Comparison of ENCODE assay signal across 28 mouse cellular contexts in genomic region chr7:100150626-100151025, GRCm38 (mm10). TPM values are rescaled to one million over a fixed set of nuclear protein-coding genes. Genes with fewer than 3 reads are reported as not detected.
DNase-seq lines count a peak whose midpoint lies in the region; ATAC-seq and TF ChIP-seq lines count a peak whose summit lies in the region.
"Had no signal": no experiment of that assay in that cellular context is flagged by ENCODE, and none has a peak within 500 bp of the region (broad histone marks: within the 10 kb centered on the region; RNA-seq: fewer than 3 reads in every experiment).

No protein-coding gene starts in this region.

- no peaks in the 10 kb centered on the region for H3K27me3 ChIP-seq in kidney, adult 2 months (replicated peaks; ENCODE audit: control insufficient read depth, insufficient read depth, low read length)
- no peaks in the 10 kb centered on the region for H3K27me3 ChIP-seq in liver, postnatal 0 days (ENCODE audit: insufficient read depth, low read length)
- H3K27me3 ChIP-seq in liver, embryonic 11.5 days (replicated peaks; ENCODE audit: control insufficient read depth, insufficient read depth, low read length), result no peaks in the 10 kb centered on the region
- H3K27me3 ChIP-seq: forebrain, embryonic 13.5 days; intestine, embryonic 15.5 days; limb, embryonic 13.5 days; midbrain, embryonic 15.5 days; neural tube, embryonic 15.5 days had no signal

- H3K36me3 ChIP-seq in kidney, adult 2 months (ENCODE audit: control insufficient read depth, insufficient read depth, low read length), result no peaks in the 10 kb centered on the region
- H3K36me3 ChIP-seq in liver, postnatal 0 days (replicated peaks; ENCODE audit: insufficient read depth, low read length), result no peaks in the 10 kb centered on the region
- H3K36me3 ChIP-seq in liver, embryonic 11.5 days (ENCODE audit: control insufficient read depth, insufficient read depth, low read length), result no peaks in the 10 kb centered on the region
- H3K36me3 ChIP-seq: intestine, embryonic 15.5 days; limb, embryonic 13.5 days; midbrain, embryonic 15.5 days; neural tube, embryonic 15.5 days had no signal

- TF ChIP-seq CTCF in kidney, adult 2 months (conservative IDR thresholded peaks at IDR 0.05; ENCODE audit: insufficient read depth, insufficient read length, low read depth, low read length), result no peak
- TF ChIP-seq CTCF in liver, postnatal 0 days (IDR thresholded peaks at IDR 0.05; ENCODE audit: low read depth), result no peak

- no peak overlapping the region for H3K4me3 ChIP-seq in kidney, adult 2 months (ENCODE audit: insufficient read depth, low read depth, low read length)
- H3K4me3 ChIP-seq in liver, postnatal 0 days (ENCODE audit: low read depth, low read length), result no peak overlapping the region
- no peak overlapping the region for H3K4me3 ChIP-seq in liver, embryonic 11.5 days (ENCODE audit: low read depth, low read length)
- H3K4me3 ChIP-seq: forebrain, embryonic 13.5 days; intestine, embryonic 15.5 days; layer of hippocampus, adult 2 months; limb, embryonic 13.5 days; midbrain, embryonic 15.5 days; neural tube, embryonic 15.5 days had no signal

- TF ChIP-seq EP300 in liver, postnatal 0 days (IDR thresholded peaks at IDR 0.05; ENCODE audit: low read depth), result no peak

- peak; percentile 23 for DNase-seq in adrenal gland, adult 2 months
- DNase-seq in adrenal gland, adult 18-20 months (ENCODE audit: low spot score in 2 of 2), result no peak
- DNase-seq in kidney, adult 2 months, result no peak
- DNase-seq in kidney, adult 11 months, result no peak
- DNase-seq in liver, postnatal 0 days, result no peak
- DNase-seq in liver, embryonic 11.5 days (ENCODE audit: low spot score), result no peak
- DNase-seq in cerebellum, postnatal 36 days, result no peak
- DNase-seq: cerebellum, adult 11-12 months; cerebellum, adult 9-11 months; gastrocnemius, postnatal 10 days; lung, embryonic 14.5 days; lung, postnatal 14 days; retina, postnatal 1 day; right cerebral cortex, postnatal 14 days; thymus, postnatal 14 days had no signal

- no peaks in the 10 kb centered on the region for H3K9me3 ChIP-seq in liver, postnatal 0 days (ENCODE audit: low read length)
- H3K9me3 ChIP-seq in liver, embryonic 11.5 days (ENCODE audit: control insufficient read depth, low read length), result no peaks in the 10 kb centered on the region
- H3K9me3 ChIP-seq: forebrain, embryonic 13.5 days; intestine, embryonic 15.5 days; limb, embryonic 13.5 days; midbrain, embryonic 15.5 days; neural tube, embryonic 15.5 days had no signal

- TF ChIP-seq POLR2A in kidney, adult 2 months (IDR thresholded peaks at IDR 0.05; ENCODE audit: low read depth, low read length), result no peak

- 67% methylated on average over 11 of the region's 11 CpGs for WGBS in kidney, adult 2 months
- 69% methylated on average over 11 of the region's 11 CpGs for WGBS in liver, postnatal 0 days (ENCODE audit: insufficient replicate concordance)
- WGBS in liver, embryonic 11.5 days, result 80% methylated on average over 11 of the region's 11 CpGs

- 0 out of 2 replicates have a peak, but pooled peaks cover 4% of the 10 kb centered on the region for H3K4me1 ChIP-seq in kidney, adult 2 months (ENCODE audit: control insufficient read depth, insufficient read depth, low read length)
- peaks cover 3% of the 10 kb centered on the region; the same call in 1 of the 2 replicates for H3K4me1 ChIP-seq in liver, postnatal 0 days (ENCODE audit: insufficient read depth)
- H3K4me1 ChIP-seq in liver, embryonic 11.5 days (replicated peaks; ENCODE audit: control insufficient read depth, insufficient read depth, low read length), result no peaks in the 10 kb centered on the region
- H3K4me1 ChIP-seq: forebrain, embryonic 13.5 days; intestine, embryonic 15.5 days; limb, embryonic 13.5 days; midbrain, embryonic 15.5 days; neural tube, embryonic 15.5 days had no signal

- 0 out of 2 replicates have a peak, but pooled peaks have one; percentile 12 for ATAC-seq in liver, postnatal 0 days
- ATAC-seq in liver, embryonic 11.5 days (replicated peaks; ENCODE audit: low FRiP score), result no peak
- ATAC-seq: activated CD4-positive, CD25-positive, alpha-beta regulatory T cell, adult 4 months; forebrain, embryonic 13.5 days; hindbrain, embryonic 16.5 days; intestine, embryonic 15.5 days; midbrain, embryonic 15.5 days had no signal

- no peak overlapping the region for H3K9ac ChIP-seq in liver, postnatal 0 days (replicated peaks)
- no peak overlapping the region for H3K9ac ChIP-seq in liver, embryonic 11.5 days (ENCODE audit: low read depth, low read length)
- H3K9ac ChIP-seq: forebrain, embryonic 13.5 days; intestine, embryonic 15.5 days; limb, embryonic 13.5 days; liver, embryonic 14.5 days; lung, embryonic 14.5 days; midbrain, embryonic 15.5 days; neural tube, embryonic 15.5 days had no signal

- H3K4me2 ChIP-seq in liver, postnatal 0 days (ENCODE audit: low read depth, low read length), result no peak overlapping the region
- no peak overlapping the region for H3K4me2 ChIP-seq in liver, embryonic 11.5 days
- H3K4me2 ChIP-seq: forebrain, embryonic 13.5 days; intestine, embryonic 15.5 days; limb, embryonic 13.5 days; lung, embryonic 14.5 days; midbrain, embryonic 15.5 days; neural tube, embryonic 15.5 days had no signal

- 0 out of 2 replicates have a peak overlapping the region, but pooled peaks have one; percentile 52 for H3K27ac ChIP-seq in kidney, adult 2 months (ENCODE audit: insufficient read depth, low read depth, low read length)
- no peak overlapping the region for H3K27ac ChIP-seq in liver, postnatal 0 days (ENCODE audit: low read depth)
- no peak overlapping the region for H3K27ac ChIP-seq in liver, embryonic 11.5 days (ENCODE audit: low read depth, low read length)
- H3K27ac ChIP-seq: forebrain, embryonic 13.5 days; intestine, embryonic 15.5 days; layer of hippocampus, adult 2 months; limb, embryonic 13.5 days; liver, embryonic 14.5 days; midbrain, embryonic 15.5 days; neural tube, embryonic 15.5 days had no signal

RNA-seq across cellular contexts. Expression of gene Lipt2, which starts 8.5 kb away (rescaled TPM):
- total RNA-seq in adrenal gland, adult 2 months (2021), result 1 to 10 TPM; 3.0 to 6.0 TPM
- polyA plus RNA-seq in adrenal gland, adult 2 months (2012; rRNA removed), result 12.9 and 15.5 TPM in 2 replicates
- total RNA-seq in adrenal gland, adult 18-20 months (2021), result 1 to 10 TPM; 3.4 to 4.1 TPM
- polyA plus RNA-seq in kidney, adult 2 months (2012; rRNA removed), result 3.6 and 4.4 TPM in 2 replicates
- polyA plus RNA-seq in liver, postnatal 0 days (2015; fragmentation: Nextera tagmentation; extraction: Ambion mirVana), result 6.4 and 7.6 TPM in 2 replicates
- 18.1 and 19.0 TPM in 2 replicates for polyA plus RNA-seq in liver, embryonic 11.5 days (2014; fragmentation: Nextera tagmentation; extraction: Ambion mirVana)

RNA-seq across cellular contexts. Expression of gene Kcne3, which starts 25.7 kb away (rescaled TPM):
- total RNA-seq in adrenal gland, adult 2 months (2021), result 1 to 10 TPM in 1 of 2 experiments, under 1 TPM in 1; 0.84 to 1.6 TPM
- polyA plus RNA-seq in adrenal gland, adult 2 months (2012; rRNA removed), result 1.6 and 2.7 TPM in 2 replicates
- 1 to 10 TPM in 1 of 2 experiments, under 1 TPM in 1; 0.56 to 1.1 TPM for total RNA-seq in adrenal gland, adult 18-20 months (2021)
- 2.0 and 3.3 TPM in 2 replicates for polyA plus RNA-seq in kidney, adult 2 months (2012; rRNA removed)
- polyA plus RNA-seq in liver, postnatal 0 days (2015; fragmentation: Nextera tagmentation; extraction: Ambion mirVana), result 1.4 and 1.6 TPM in 2 replicates
- 10.9 and 11.4 TPM in 2 replicates for polyA plus RNA-seq in liver, embryonic 11.5 days (2014; fragmentation: Nextera tagmentation; extraction: Ambion mirVana)
- total RNA-seq: CH12.LX; ES-E14; layer of hippocampus, postnatal 14 days had no signal
- polyA plus RNA-seq: activated CD4-positive, CD25-positive, alpha-beta regulatory T cell, adult 4 months; C2C12 had no signal

RNA-seq across cellular contexts. Expression of gene Pold3, which starts 29.3 kb away (rescaled TPM):
- total RNA-seq in adrenal gland, adult 2 months (2021), result 10 to 100 TPM; 22.4 to 23.3 TPM
- polyA plus RNA-seq in adrenal gland, adult 2 months (2012; rRNA removed), result 2.4 and 4.1 TPM in 2 replicates
- 10 to 100 TPM; 17.5 to 17.6 TPM for total RNA-seq in adrenal gland, adult 18-20 months (2021)
- polyA plus RNA-seq in kidney, adult 2 months (2012; rRNA removed), result 8.1 and 9.6 TPM in 2 replicates
- polyA plus RNA-seq in liver, postnatal 0 days (2015; fragmentation: Nextera tagmentation; extraction: Ambion mirVana), result 17.2 and 21.8 TPM in 2 replicates
- 94.5 and 95.4 TPM in 2 replicates for polyA plus RNA-seq in liver, embryonic 11.5 days (2014; fragmentation: Nextera tagmentation; extraction: Ambion mirVana)
